Mouse (Mus musculus) ovary, postnatal 14 days (tissue): ENCODE data around the gene Tmem260.

Experiments
- DNase-seq: peaks from one replicate; pipeline ENCODE4 v3.0.0; 2022; ENCODE audit warnings: low spot score

Gene Tmem260

GRCm38 (mm10) chr14:48558975-48559374 is 113.1 kb downstream of the Tmem260 start:
- no peak for DNase-seq

DNA sequence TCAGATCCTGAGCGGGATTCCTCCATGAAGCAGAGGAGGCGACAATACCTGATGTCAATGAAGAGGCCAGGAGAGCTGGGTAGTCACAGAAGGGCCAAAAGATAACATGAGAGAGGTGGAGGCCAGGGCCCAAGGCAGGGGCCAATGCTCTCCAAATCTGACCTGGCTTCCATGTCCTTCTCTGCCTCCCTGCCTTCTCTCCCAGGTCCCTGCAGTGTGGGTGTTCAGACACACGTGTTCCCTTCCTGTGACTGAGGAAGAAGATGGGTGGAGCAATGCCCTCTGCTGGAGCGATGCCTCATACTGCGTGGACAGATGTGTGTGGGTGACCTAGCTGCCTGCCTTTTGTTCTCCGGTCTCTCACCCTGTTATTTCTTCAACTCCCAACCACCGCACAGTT is 113.8 kb downstream of the Tmem260 start:
- no peak for DNase-seq

DNA sequence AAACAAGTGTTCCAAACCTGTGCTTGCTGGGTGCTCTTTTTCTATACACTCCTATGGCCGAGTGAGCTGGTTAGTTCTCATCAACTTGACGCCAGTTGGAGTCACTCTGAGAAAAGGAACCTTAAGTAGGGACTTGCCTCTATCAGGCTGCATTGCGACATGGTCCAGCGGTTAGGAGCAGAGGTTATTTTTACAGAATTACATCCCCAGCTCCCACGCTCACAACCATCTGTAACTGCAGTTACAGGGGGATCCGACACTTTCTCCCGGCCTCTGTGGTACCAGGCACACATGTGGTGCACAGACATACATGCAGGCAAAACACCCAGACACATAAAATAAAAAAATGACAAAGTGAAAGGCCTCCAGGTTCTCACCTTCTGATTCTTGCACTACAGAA is 120.7 kb downstream of the Tmem260 start:
- DNase-seq, result no peak
